In the genomic region with DNA sequence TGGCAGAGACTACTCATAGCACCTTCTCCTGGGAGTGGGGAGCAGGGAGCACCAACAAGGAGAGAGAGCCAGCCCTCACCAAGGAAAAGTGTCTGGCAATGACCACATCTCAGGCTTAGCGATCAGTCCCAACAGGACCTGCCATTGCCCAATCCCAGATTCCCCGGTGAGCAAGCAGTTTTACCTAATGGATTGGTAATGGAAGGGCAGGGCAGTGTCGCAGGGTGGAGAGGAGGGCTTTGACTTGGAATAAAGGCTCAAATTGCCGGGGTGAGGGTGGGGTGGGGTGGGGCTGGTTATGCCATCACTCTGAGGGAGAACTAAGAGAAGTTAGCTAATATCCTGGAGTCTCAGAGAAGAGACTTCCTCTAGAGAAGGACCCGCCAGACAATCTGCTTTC, we compare ENCODE assay signal across 16 mouse cellular contexts. TPM values are rescaled to one million over a fixed set of nuclear protein-coding genes. Genes with fewer than 3 reads are reported as not detected.
DNase-seq lines count a peak whose midpoint lies in the region; ATAC-seq and TF ChIP-seq lines count a peak whose summit lies in the region.
"Had no signal": no experiment of that assay in that cellular context is flagged by ENCODE, and none has a peak within 500 bp of the region (broad histone marks: within the 10 kb centered on the region; RNA-seq: fewer than 3 reads in every experiment).

No protein-coding gene starts in this region.

- intact Hi-C loops in gastrocnemius, adult 2 months (cut with DNase I), result no loop called here

- DNase-seq in kidney, adult 18-20 months, result peak; percentile 32
- DNase-seq in kidney, adult 9 months, result no peak
- peak; percentile 17 for DNase-seq in 416B (ENCODE audit: low read depth)
- DNase-seq in R1 (ENCODE audit: low read depth, low spot score), result peak; percentile 73
- DNase-seq in ovary, postnatal 14 days (ENCODE audit: low spot score), result no peak
- DNase-seq in gastrocnemius, adult 2 months, result no peak
- DNase-seq: cerebellum, adult 2 months; gastrocnemius, postnatal 14 days; kidney, postnatal 4 days; lung, postnatal 14 days; thymus, postnatal 36 days had no signal

- H3K27ac ChIP-seq in gastrocnemius, adult 2 months, result no peak overlapping the region
- H3K27ac ChIP-seq: heart, embryonic 10.5 days; left cerebral cortex, adult 2 months; midbrain, embryonic 12.5 days; stomach, embryonic 15.5 days had no signal

- TF ChIP-seq CTCF in gastrocnemius, adult 2 months (IDR thresholded peaks at IDR 0.05), result no peak

- no peak overlapping the region for H3K4me3 ChIP-seq in gastrocnemius, adult 2 months
- H3K4me3 ChIP-seq: heart, embryonic 10.5 days; left cerebral cortex, adult 2 months; midbrain, embryonic 12.5 days; stomach, embryonic 15.5 days had no signal

- peak; percentile 85 for ATAC-seq in megakaryocyte, adult 5-6 weeks (ENCODE audit: poor library complexity, severe bottlenecking)

RNA-seq across cellular contexts. Expression of gene Degs1, which starts 11.0 kb away (rescaled TPM):
- 417 and 430 TPM in 2 replicates for total RNA-seq in megakaryocyte, adult 5-6 weeks (2015)
- total RNA-seq in megakaryocyte, adult 5-6 weeks (2017), result 194 and 208 TPM in 2 replicates
- total RNA-seq in gastrocnemius, adult 2 months (2021), result 10 to 100 TPM; 15.7 to 19.1 TPM

Comparison
In these comparisons a context has a peak if more than half of its experiments do, and no peak if none do; other contexts are left out.
1. DNase-seq: peak in kidney, adult 18-20 months (single experiment), 416B (single experiment) and R1 (single experiment); none in kidney, adult 9 months (single experiment), ovary, postnatal 14 days (single experiment) and gastrocnemius, adult 2 months (single experiment).
2. RNA of gene Degs1, which starts 11.0 kb away (total RNA-seq): 194 to 430 TPM in megakaryocyte, adult 5-6 weeks; 15.7 to 19.1 TPM in gastrocnemius, adult 2 months; every median in the first group is over 4 times any median in the second.